Comparison of ENCODE assay signal across 39 mouse cellular contexts in the genomic region with DNA sequence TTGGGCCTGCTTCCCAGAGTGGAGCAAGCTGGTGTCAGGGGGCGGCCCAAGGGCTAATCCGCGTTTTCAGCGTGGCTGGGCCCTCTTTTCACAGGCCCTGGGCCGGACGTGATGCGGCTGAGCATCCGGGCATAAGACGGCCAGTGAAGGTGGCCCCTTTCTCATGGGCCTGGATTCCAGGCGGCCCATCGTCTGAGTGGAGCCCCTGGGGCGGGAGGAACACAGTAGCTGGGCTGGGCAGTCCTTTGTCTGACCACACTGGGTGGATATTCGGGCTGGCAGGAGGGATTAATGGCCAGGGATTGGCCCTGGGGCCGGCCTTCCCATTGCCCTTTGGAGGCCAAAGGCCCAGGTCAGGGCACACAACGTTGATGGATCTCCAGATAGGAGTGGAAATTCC. TPM values are rescaled to one million over a fixed set of nuclear protein-coding genes. Genes with fewer than 3 reads are reported as not detected.
DNase-seq lines count a peak whose midpoint lies in the region; ATAC-seq and TF ChIP-seq lines count a peak whose summit lies in the region.
"Had no signal": no experiment of that assay in that cellular context is flagged by ENCODE, and none has a peak within 500 bp of the region (broad histone marks: within the 10 kb centered on the region; RNA-seq: fewer than 3 reads in every experiment).

No protein-coding gene starts in this region.

- peaks cover 45% of the 10 kb centered on the region for H3K27me3 ChIP-seq in hindbrain, postnatal 0 days (ENCODE audit: insufficient read depth, low read length)
- H3K27me3 ChIP-seq in hindbrain, embryonic 13.5 days = peaks cover 84% of the 10 kb centered on the region
- peaks cover 57% of the 10 kb centered on the region for H3K27me3 ChIP-seq in forebrain, embryonic 14.5 days (replicated peaks; ENCODE audit: control insufficient read depth, insufficient read depth, low read length)
- peaks cover 59% of the 10 kb centered on the region for H3K27me3 ChIP-seq in intestine, embryonic 15.5 days (replicated peaks)

- no peak for DNase-seq in hindbrain, postnatal 0 days (ENCODE audit: low spot score)
- peak; percentile 45 for DNase-seq in retina, postnatal 1 day
- no peak for DNase-seq in retina, embryonic 14.5 days (ENCODE audit: low spot score)
- DNase-seq in forebrain, embryonic 14.5 days (ENCODE audit: low spot score) = no peak
- DNase-seq in left cerebral cortex, adult 18-20 months (ENCODE audit: low spot score in 2 of 2) = no peak
- DNase-seq: adrenal gland, adult 2 months; adrenal gland, postnatal 36 days; B cell, adult 2 months; cerebellum, adult 2 months; cerebellum, postnatal 25 days; gastrocnemius, postnatal 25 days; heart, adult 11 months; kidney, adult 18-20 months; kidney, postnatal 25 days; left cerebral cortex, postnatal 4 days; liver, embryonic 13.5 days; lung, adult 18-20 months; lung, postnatal 4 days; right cerebral cortex, adult 18-20 months; spleen, adult 18-20 months; thymus, postnatal 14 days had no signal

- H3K27ac ChIP-seq in hindbrain, postnatal 0 days = no peak overlapping the region
- no peak overlapping the region for H3K27ac ChIP-seq in hindbrain, embryonic 13.5 days
- no peak overlapping the region for H3K27ac ChIP-seq in forebrain, embryonic 14.5 days (ENCODE audit: low read depth, low read length)
- no peak overlapping the region for H3K27ac ChIP-seq in intestine, embryonic 15.5 days
- H3K27ac ChIP-seq: heart, embryonic 10.5 days; heart, embryonic 15.5 days; hindbrain, embryonic 12.5 days; kidney, embryonic 15.5 days; layer of hippocampus, adult 2 months; limb, embryonic 15.5 days; liver, embryonic 13.5 days; neural tube, embryonic 13.5 days had no signal

- 0 out of 2 replicates have a peak, but pooled peaks have one; percentile 5 for ATAC-seq in hindbrain, postnatal 0 days
- no peak for ATAC-seq in hindbrain, embryonic 13.5 days (ENCODE audit: low FRiP score)
- 0 out of 2 replicates have a peak, but pooled peaks have one; percentile 30 for ATAC-seq in forebrain, embryonic 14.5 days
- ATAC-seq in intestine, embryonic 15.5 days = no peak
- ATAC-seq: inflammation-experienced regulatory T-cells, adult 6 months; lung, postnatal 0 days; midbrain, embryonic 16.5 days had no signal

- no peak for TF ChIP-seq CTCF in hindbrain, postnatal 0 days (IDR thresholded peaks at IDR 0.05; ENCODE audit: low read depth)

- no peaks in the 10 kb centered on the region for H3K9me3 ChIP-seq in hindbrain, postnatal 0 days (ENCODE audit: low read length)
- no peaks in the 10 kb centered on the region for H3K9me3 ChIP-seq in hindbrain, embryonic 13.5 days
- H3K9me3 ChIP-seq in forebrain, embryonic 14.5 days (replicated peaks; ENCODE audit: control insufficient read depth, low read length) = no peaks in the 10 kb centered on the region
- H3K9me3 ChIP-seq in intestine, embryonic 15.5 days = no peaks in the 10 kb centered on the region
- H3K9me3 ChIP-seq: heart, embryonic 10.5 days; heart, embryonic 15.5 days; hindbrain, embryonic 12.5 days; kidney, embryonic 15.5 days; limb, embryonic 15.5 days; liver, embryonic 13.5 days; megakaryocyte, embryonic 14.5 days; neural tube, embryonic 13.5 days had no signal

- H3K4me3 ChIP-seq in hindbrain, postnatal 0 days (ENCODE audit: low read length) = no peak overlapping the region
- H3K4me3 ChIP-seq in hindbrain, embryonic 13.5 days = no peak overlapping the region
- no peak overlapping the region for H3K4me3 ChIP-seq in forebrain, embryonic 14.5 days (ENCODE audit: low read depth, low read length)
- no peak overlapping the region for H3K4me3 ChIP-seq in intestine, embryonic 15.5 days (replicated peaks)
- H3K4me3 ChIP-seq: erythroblast, embryonic 14.5 days; heart, embryonic 10.5 days; heart, embryonic 15.5 days; hindbrain, embryonic 12.5 days; kidney, embryonic 15.5 days; layer of hippocampus, adult 2 months; limb, embryonic 15.5 days; liver, embryonic 13.5 days; megakaryocyte, embryonic 14.5 days; neural tube, embryonic 13.5 days had no signal

- no peak overlapping the region for H3K9ac ChIP-seq in hindbrain, postnatal 0 days (replicated peaks; ENCODE audit: low read length)
- H3K9ac ChIP-seq in hindbrain, embryonic 13.5 days = no peak overlapping the region
- H3K9ac ChIP-seq in forebrain, embryonic 14.5 days (ENCODE audit: low read length) = no peak overlapping the region
- H3K9ac ChIP-seq in intestine, embryonic 15.5 days = no peak overlapping the region
- H3K9ac ChIP-seq: heart, embryonic 15.5 days; hindbrain, embryonic 12.5 days; kidney, embryonic 15.5 days; limb, embryonic 15.5 days; liver, embryonic 13.5 days; neural tube, embryonic 13.5 days had no signal

- no peaks in the 10 kb centered on the region for H3K36me3 ChIP-seq in hindbrain, postnatal 0 days (ENCODE audit: insufficient read depth, low read length)
- H3K36me3 ChIP-seq in hindbrain, embryonic 13.5 days = no peaks in the 10 kb centered on the region
- no peaks in the 10 kb centered on the region for H3K36me3 ChIP-seq in forebrain, embryonic 14.5 days (ENCODE audit: control insufficient read depth, insufficient read depth, low read length)
- no peaks in the 10 kb centered on the region for H3K36me3 ChIP-seq in intestine, embryonic 15.5 days
- H3K36me3 ChIP-seq: heart, embryonic 10.5 days; heart, embryonic 15.5 days; hindbrain, embryonic 12.5 days; kidney, embryonic 15.5 days; limb, embryonic 15.5 days; liver, embryonic 13.5 days; neural tube, embryonic 13.5 days had no signal

- H3K4me1 ChIP-seq in hindbrain, postnatal 0 days (ENCODE audit: insufficient read depth, low read length) = no peaks in the 10 kb centered on the region
- H3K4me1 ChIP-seq in hindbrain, embryonic 13.5 days (replicated peaks) = peaks cover 12% of the 10 kb centered on the region
- no peaks in the 10 kb centered on the region for H3K4me1 ChIP-seq in forebrain, embryonic 14.5 days (ENCODE audit: control insufficient read depth, insufficient read depth, low read length)
- H3K4me1 ChIP-seq in intestine, embryonic 15.5 days (replicated peaks) = peaks cover 12% of the 10 kb centered on the region

- 23% methylated on average over 15 of the region's 15 CpGs for WGBS in hindbrain, postnatal 0 days
- WGBS in hindbrain, embryonic 13.5 days = 22% methylated on average over 14 of the region's 15 CpGs
- 5% methylated on average over 15 of the region's 15 CpGs for WGBS in forebrain, embryonic 14.5 days
- WGBS in intestine, embryonic 15.5 days = 37% methylated on average over 15 of the region's 15 CpGs

- H3K4me2 ChIP-seq in hindbrain, postnatal 0 days (ENCODE audit: low read depth, low read length) = no peak overlapping the region
- H3K4me2 ChIP-seq in hindbrain, embryonic 13.5 days = no peak overlapping the region
- H3K4me2 ChIP-seq in forebrain, embryonic 14.5 days (ENCODE audit: low read length) = no peak overlapping the region
- no peak overlapping the region for H3K4me2 ChIP-seq in intestine, embryonic 15.5 days (replicated peaks)
- H3K4me2 ChIP-seq: heart, embryonic 15.5 days; hindbrain, embryonic 12.5 days; kidney, embryonic 15.5 days; limb, embryonic 15.5 days; liver, embryonic 13.5 days; neural tube, embryonic 13.5 days had no signal

RNA-seq across cellular contexts. Expression of a gene that starts 3.3 kb away (rescaled TPM):
- not detected in 2 replicates for total RNA-seq in hindbrain, postnatal 0 days (2014; rRNA removed)
- polyA plus RNA-seq in hindbrain, postnatal 0 days (2015; fragmentation: Nextera tagmentation; extraction: Ambion mirVana) = not detected in 2 replicates
- polyA plus RNA-seq in hindbrain, embryonic 13.5 days (2015; fragmentation: Nextera tagmentation; extraction: Ambion mirVana) = not detected in 2 replicates
- polyA plus RNA-seq in forebrain, embryonic 14.5 days (2014; fragmentation: Nextera tagmentation; extraction: Ambion mirVana) = not detected in 2 replicates
- polyA plus RNA-seq in intestine, embryonic 15.5 days (2015; fragmentation: Nextera tagmentation; extraction: Ambion mirVana) = not detected in 2 replicates
- total RNA-seq in left cerebral cortex, adult 18-20 months (2021) = not detected
- total RNA-seq: adrenal gland, adult 2 months; adrenal gland, postnatal 36 days; gastrocnemius, postnatal 25 days; heart, postnatal 25 days; layer of hippocampus, adult 2 months; layer of hippocampus, postnatal 14 days; left cerebral cortex, postnatal 4 days had no signal
- polyA plus RNA-seq: cerebellum, adult 2 months; embryonic facial prominence, embryonic 14.5 days; erythroblast, embryonic 14.5 days; heart, embryonic 10.5 days; heart, embryonic 15.5 days; hindbrain, embryonic 12.5 days; inflammation-experienced regulatory T-cells, adult 6 months; kidney, embryonic 15.5 days; limb, embryonic 15.5 days; liver, embryonic 13.5 days; lung, postnatal 0 days; midbrain, embryonic 16.5 days; neural tube, embryonic 13.5 days; stomach, embryonic 16.5 days had no signal

RNA-seq across cellular contexts. Expression of a gene that starts 20.5 kb away (rescaled TPM):
- total RNA-seq in hindbrain, postnatal 0 days (2014; rRNA removed) = 0.90 and 1.8 TPM in 2 replicates
- 0.16 and 0.30 TPM in 2 replicates for polyA plus RNA-seq in hindbrain, postnatal 0 days (2015; fragmentation: Nextera tagmentation; extraction: Ambion mirVana)
- polyA plus RNA-seq in hindbrain, embryonic 13.5 days (2015; fragmentation: Nextera tagmentation; extraction: Ambion mirVana) = 0.21 and 0.28 TPM in 2 replicates
- 0.27 and 0.38 TPM in 2 replicates for polyA plus RNA-seq in forebrain, embryonic 14.5 days (2014; fragmentation: Nextera tagmentation; extraction: Ambion mirVana)
- polyA plus RNA-seq in intestine, embryonic 15.5 days (2015; fragmentation: Nextera tagmentation; extraction: Ambion mirVana) = 0.64 and 0.88 TPM in 2 replicates
- total RNA-seq in left cerebral cortex, adult 18-20 months (2021) = under 1 TPM; 0.58 to 0.91 TPM
- polyA plus RNA-seq: heart, embryonic 15.5 days; liver, embryonic 13.5 days; stomach, embryonic 16.5 days had no signal

RNA-seq across cellular contexts. Expression of a gene that starts 57.9 kb away (rescaled TPM):
- 68.0 and 70.3 TPM in 2 replicates for total RNA-seq in hindbrain, postnatal 0 days (2014; rRNA removed)
- 199 and 204 TPM in 2 replicates for polyA plus RNA-seq in hindbrain, postnatal 0 days (2015; fragmentation: Nextera tagmentation; extraction: Ambion mirVana)
- polyA plus RNA-seq in hindbrain, embryonic 13.5 days (2015; fragmentation: Nextera tagmentation; extraction: Ambion mirVana) = 186 and 191 TPM in 2 replicates
- 165 and 189 TPM in 2 replicates for polyA plus RNA-seq in forebrain, embryonic 14.5 days (2014; fragmentation: Nextera tagmentation; extraction: Ambion mirVana)
- 124 and 140 TPM in 2 replicates for polyA plus RNA-seq in intestine, embryonic 15.5 days (2015; fragmentation: Nextera tagmentation; extraction: Ambion mirVana)
- total RNA-seq in left cerebral cortex, adult 18-20 months (2021) = 10 to 100 TPM; 68.2 to 79.4 TPM

Comparison
In these comparisons a context has a peak if more than half of its experiments do, and no peak if none do; other contexts are left out.
1. ATAC-seq: peak in hindbrain, postnatal 0 days (single experiment) and forebrain, embryonic 14.5 days (single experiment); none in hindbrain, embryonic 13.5 days (single experiment) and intestine, embryonic 15.5 days (single experiment).